Mouse (Mus musculus): ENCODE measurements around the gene Gpatch8. TPM values are rescaled to one million over a fixed set of nuclear protein-coding genes. Genes with fewer than 3 reads are reported as not detected.

The Gpatch8 gene
- total RNA-seq, 2 experiments from 2014 or later, result 25.2 to 28.2 TPM

GRCm38 (mm10) chr11:102437120-102438061 is 118.8 kb downstream of the Gpatch8 start:
- peak; percentile 70 to 78 for DNase-seq
- intact Hi-C loops (cut with DNase I), result no loop called here

GRCm38 (mm10) chr11:102436471-102436790 is 119.8 kb downstream of the Gpatch8 start:
- intact Hi-C loops (cut with DNase I), result no loop called here

GRCm38 (mm10) chr11:102435754-102436470 is 120.3 kb downstream of the Gpatch8 start:
- intact Hi-C loops (cut with DNase I), result no loop called here
- peak; percentile 70 to 79 for DNase-seq

More at GRCm38 (mm10) chr11:102436471-102436790, 119.8 kb downstream of the Gpatch8 start:
- no peak for DNase-seq

GRCm38 (mm10) chr11:102434816-102435705 is 121.1 kb downstream of the Gpatch8 start:
- no peak for DNase-seq
- intact Hi-C loops (cut with DNase I), result no loop called here

GRCm38 (mm10) chr11:102434406-102434805 is 121.8 kb downstream of the Gpatch8 start:
- intact Hi-C loops (cut with DNase I), result no loop called here
- peak; percentile 92 to 95 for DNase-seq

- intact Hi-C loops (cut with DNase I), result no loop called here
- DNase-seq, result no peak
Observed at GRCm38 (mm10) chr11:102433866-102434265, 122.3 kb downstream of the Gpatch8 start.

- peak; percentile 87 to 91 for DNase-seq
- intact Hi-C loops (cut with DNase I), result no loop called here
Observed at GRCm38 (mm10) chr11:102432896-102433295, 123.3 kb downstream of the Gpatch8 start.

- intact Hi-C loops (cut with DNase I), result no loop called here
Observed at GRCm38 (mm10) chr11:102432115-102432843, 123.9 kb downstream of the Gpatch8 start.

GRCm38 (mm10) chr11:102431728-102432114 is 124.5 kb downstream of the Gpatch8 start:
- intact Hi-C loops (cut with DNase I), result loop anchor here (2.0 kb wide), 1 partner anchor 123 kb away; no protein-coding TSS in a partner anchor
- no peak for DNase-seq

More at GRCm38 (mm10) chr11:102432115-102432843, 123.9 kb downstream of the Gpatch8 start:
- peak in 1 of 2 experiments; percentile 32 for DNase-seq

GRCm38 (mm10) chr11:102431018-102431645 is 125.1 kb downstream of the Gpatch8 start:
- DNase-seq, result peak; percentile 90 to 91
- intact Hi-C loops (cut with DNase I), result loop anchor here (2.0 kb wide), 1 partner anchor 122 kb away; no protein-coding TSS in a partner anchor

- peak; percentile 94 to 96 for DNase-seq
- intact Hi-C loops (cut with DNase I), result loop anchor here (2.0 kb wide), 1 partner anchor 122 kb away; no protein-coding TSS in a partner anchor
Observed at GRCm38 (mm10) chr11:102430121-102431017, 125.8 kb downstream of the Gpatch8 start, which contains the start of gene Grn. Gene Grn, plus strand, starts transcription at chr11:102430315.

- intact Hi-C loops (cut with DNase I), result loop anchor here (2.0 kb wide), 1 partner anchor 15 kb away; no protein-coding TSS in a partner anchor
- no peak for DNase-seq
Observed at GRCm38 (mm10) chr11:102429551-102429950, 126.6 kb downstream of the Gpatch8 start.

- intact Hi-C loops (cut with DNase I), result loop anchor here (2.0 kb wide), 1 partner anchor 14 kb away; no protein-coding TSS in a partner anchor
- DNase-seq, result no peak
Observed at GRCm38 (mm10) chr11:102428981-102429540, 127.1 kb downstream of the Gpatch8 start.
